Mouse (Mus musculus): ENCODE measurements at regions not wholly inside any gene's neighbourhood (a gene's known extent, or its start where the extent isn't known, plus 50 kb on each side); places are given as distances from the start of the nearest gene placed in this dataset.

DNA sequence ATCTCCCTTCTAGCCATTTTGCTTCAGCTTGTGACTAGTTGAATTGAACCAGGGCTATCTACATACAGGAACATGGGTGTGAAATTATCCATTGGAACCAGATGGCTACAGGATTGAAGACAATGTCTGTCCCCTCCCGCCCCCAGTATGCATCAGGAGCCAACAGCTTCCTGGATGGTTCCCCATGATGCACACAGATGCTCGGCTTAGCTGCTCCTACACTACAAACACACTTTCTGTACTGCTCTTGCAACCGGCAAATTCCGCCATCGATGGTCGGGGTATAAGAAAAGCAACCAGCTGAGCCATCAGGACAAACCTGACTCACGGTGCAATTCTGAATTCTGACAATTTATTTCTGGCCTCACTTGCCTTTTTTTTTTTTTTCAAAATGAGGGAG, 258.9 kb downstream of the Tle3 start:
- TF ChIP-seq GATA2 (IDR thresholded peaks at IDR 0.05; ENCODE audit: borderline replicate concordance, low read depth, low read length), result no peak
- H3K27me3 ChIP-seq (ENCODE audit: insufficient read depth, low read length), result peaks cover 3% of the 10 kb centered on the region
- ATAC-seq (ENCODE audit: extremely low read depth, insufficient number of reproducible peaks, low FRiP score, poor library complexity, severe bottlenecking) (no peak), DNase-seq (ENCODE audit: low spot score) (no peak)
- H3K4me1 ChIP-seq (ENCODE audit: insufficient read depth, low read depth, low read length), result no peaks in the 10 kb centered on the region
- H3K4me3 ChIP-seq (ENCODE audit: low read depth, low read length), result no peak overlapping the region
- no peaks in the 10 kb centered on the region for H3K9me3 ChIP-seq (replicated peaks)
- H3K36me3 ChIP-seq (replicated peaks), result no peaks in the 10 kb centered on the region

DNA sequence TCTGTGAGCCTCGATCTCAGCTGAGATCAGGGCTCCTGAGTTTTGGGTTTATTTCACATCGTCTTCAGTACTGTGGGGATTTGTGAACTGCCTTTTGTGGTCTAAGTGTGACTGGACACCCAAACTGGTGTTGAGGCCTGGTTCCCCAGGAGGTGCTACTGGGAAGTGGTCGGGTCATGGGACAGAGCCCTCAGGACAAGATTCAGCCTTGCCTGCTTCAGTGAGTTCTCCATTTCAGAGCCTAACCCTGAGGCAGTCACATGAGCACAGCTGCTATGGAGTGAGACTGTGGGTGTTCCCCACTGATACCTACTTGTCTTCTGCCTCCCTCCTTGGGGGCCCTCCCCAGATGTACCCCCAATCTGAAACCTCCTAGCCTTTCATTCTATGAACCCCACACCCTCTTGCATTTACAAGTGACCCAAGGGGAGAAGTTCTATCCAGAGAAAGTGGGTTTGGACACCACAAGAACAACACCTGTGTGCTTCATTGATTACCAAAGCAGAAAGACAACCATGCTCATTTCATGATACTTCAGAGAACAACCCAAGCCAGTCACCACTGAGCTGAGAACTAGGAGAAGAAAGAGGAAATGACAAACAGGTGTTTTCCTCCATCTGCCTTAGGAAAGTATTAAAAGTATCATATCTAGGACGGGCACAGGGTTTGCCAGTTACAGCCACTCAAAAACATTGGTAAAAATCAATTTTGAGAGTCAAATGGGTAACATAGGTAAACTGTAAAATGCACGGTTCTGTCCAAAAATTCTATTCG, 255.8 kb downstream of the Tle3 start:
- H3K9me3 ChIP-seq (replicated peaks), result no peaks in the 10 kb centered on the region
- TF ChIP-seq GATA2 (IDR thresholded peaks at IDR 0.05; ENCODE audit: borderline replicate concordance, low read depth, low read length), result no peak
- TF ChIP-seq GATA1 (IDR thresholded peaks at IDR 0.05; ENCODE audit: borderline replicate concordance, low read length), result no peak

DNA sequence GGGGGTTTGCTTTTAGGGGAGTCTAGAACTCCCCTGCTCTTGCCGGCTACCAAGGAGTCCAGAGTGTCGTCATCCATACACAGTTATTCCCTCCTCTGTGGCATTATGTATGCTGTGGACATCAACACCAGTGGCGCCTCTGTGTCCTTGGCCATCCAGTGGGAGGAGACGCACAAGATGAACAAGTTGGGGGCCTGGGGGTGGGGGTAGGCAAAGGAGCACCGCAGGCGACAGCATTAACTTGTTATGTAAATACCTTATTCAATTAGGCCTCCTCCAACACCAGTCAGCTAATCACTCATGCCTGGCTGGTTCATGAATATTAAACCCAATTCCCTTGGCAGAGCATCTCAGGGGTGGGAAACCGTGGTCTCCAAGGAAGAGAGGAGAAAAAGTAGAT, 250.8 kb downstream of the Tle3 start:
- H3K27me3 ChIP-seq (ENCODE audit: insufficient read depth, low read length), result peaks cover 9% of the 10 kb centered on the region
- no peak for TF ChIP-seq POLR2AphosphoS5 (IDR thresholded peaks at IDR 0.05; ENCODE audit: insufficient replicate concordance, low read depth, low read length)
- TF ChIP-seq GATA1 (IDR thresholded peaks at IDR 0.05; ENCODE audit: borderline replicate concordance, low read length), result no peak
- TF ChIP-seq TAL1 (conservative IDR thresholded peaks at IDR 0.05; ENCODE audit: low read depth, low read length), result no peak
- no peak for TF ChIP-seq GATA2 (IDR thresholded peaks at IDR 0.05; ENCODE audit: borderline replicate concordance, low read depth, low read length)
- no peak for TF ChIP-seq CTCF (IDR thresholded peaks at IDR 0.05; ENCODE audit: low read depth, low read length)

More for the DNA sequence above, 255.8 kb downstream of the Tle3 start:
- Histone ChIP-seq H3K36me3 (replicated peaks) (no peaks in the 10 kb centered on the region), H3K4me1 (ENCODE audit: insufficient read depth, low read depth, low read length) (no peaks in the 10 kb centered on the region), H3K27me3 (ENCODE audit: insufficient read depth, low read length) (peaks cover 3% of the 10 kb centered on the region), H3K4me3 (ENCODE audit: low read depth, low read length) (no peak overlapping the region)
- DNase-seq (ENCODE audit: low spot score) (no peak), ATAC-seq (ENCODE audit: extremely low read depth, insufficient number of reproducible peaks, low FRiP score, poor library complexity, severe bottlenecking) (no peak)

DNA sequence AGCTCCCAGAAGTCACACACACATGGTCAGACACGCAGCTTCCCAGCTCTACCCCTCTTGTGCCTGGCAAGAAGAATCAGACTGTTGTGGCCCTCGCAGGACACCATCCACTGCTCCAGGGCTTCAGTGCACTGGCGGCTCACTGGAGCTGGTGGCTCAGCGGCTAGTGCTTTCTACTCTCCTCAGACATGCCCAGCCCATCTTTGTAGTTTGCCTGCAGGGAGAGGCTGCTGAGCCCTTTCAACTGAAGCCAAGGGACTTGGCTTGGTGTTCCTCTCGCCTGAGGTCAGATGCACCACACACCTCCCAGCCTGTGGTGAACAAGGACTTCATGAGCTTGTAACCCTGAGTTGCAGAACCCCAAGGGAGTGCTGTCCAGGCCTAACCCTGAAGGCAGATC, 249.8 kb downstream of the Tle3 start:
- TF ChIP-seq TAL1 (conservative IDR thresholded peaks at IDR 0.05; ENCODE audit: low read depth, low read length), result no peak
- TF ChIP-seq POLR2AphosphoS5 (IDR thresholded peaks at IDR 0.05; ENCODE audit: insufficient replicate concordance, low read depth, low read length), result no peak
- TF ChIP-seq GATA1 (IDR thresholded peaks at IDR 0.05; ENCODE audit: borderline replicate concordance, low read length), result no peak
- TF ChIP-seq CTCF (IDR thresholded peaks at IDR 0.05; ENCODE audit: low read depth, low read length), result no peak
- TF ChIP-seq GATA2 (IDR thresholded peaks at IDR 0.05; ENCODE audit: borderline replicate concordance, low read depth, low read length), result no peak

More for the DNA sequence above, 250.8 kb downstream of the Tle3 start:
- H3K9me3 ChIP-seq (replicated peaks), result no peaks in the 10 kb centered on the region
- no peaks in the 10 kb centered on the region for H3K36me3 ChIP-seq (replicated peaks)
- H3K4me3 ChIP-seq (ENCODE audit: low read depth, low read length), result no peak overlapping the region
- no peaks in the 10 kb centered on the region for H3K4me1 ChIP-seq (ENCODE audit: insufficient read depth, low read depth, low read length)
- no peak for ATAC-seq (ENCODE audit: extremely low read depth, insufficient number of reproducible peaks, low FRiP score, poor library complexity, severe bottlenecking)
- no peak for DNase-seq (ENCODE audit: low spot score)

DNA sequence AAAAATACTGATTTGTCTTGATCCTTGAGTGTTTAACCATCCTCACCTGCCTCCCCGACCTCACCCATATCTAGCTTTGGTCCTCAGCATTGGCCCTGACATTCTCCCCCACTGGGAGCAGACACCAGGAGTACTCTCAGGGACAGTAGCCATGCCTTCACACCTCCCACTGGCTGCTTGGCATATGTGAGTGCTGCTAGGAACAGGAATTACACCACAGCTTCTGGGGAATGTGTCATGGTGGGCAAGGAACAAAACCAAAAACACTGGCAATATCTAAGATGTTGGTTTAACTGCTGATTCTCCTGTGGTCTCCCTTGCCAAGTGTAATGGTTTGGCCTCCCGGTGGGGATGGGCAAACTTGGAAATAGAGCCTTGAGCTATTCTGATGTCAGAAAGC, 248.6 kb downstream of the Tle3 start:
- no peak for TF ChIP-seq GATA1 (IDR thresholded peaks at IDR 0.05; ENCODE audit: borderline replicate concordance, low read length)
- no peak for DNase-seq (ENCODE audit: low spot score)
- Histone ChIP-seq H3K4me1 (ENCODE audit: insufficient read depth, low read depth, low read length) (no peaks in the 10 kb centered on the region), H3K27me3 (ENCODE audit: insufficient read depth, low read length) (peaks cover 11% of the 10 kb centered on the region), H3K36me3 (replicated peaks) (no peaks in the 10 kb centered on the region), H3K4me3 (ENCODE audit: low read depth, low read length) (no peak overlapping the region), H3K9me3 (replicated peaks) (no peaks in the 10 kb centered on the region)
- ATAC-seq (ENCODE audit: extremely low read depth, insufficient number of reproducible peaks, low FRiP score, poor library complexity, severe bottlenecking), result no peak

More for the DNA sequence above, 249.8 kb downstream of the Tle3 start:
- Histone ChIP-seq H3K9me3 (replicated peaks) (no peaks in the 10 kb centered on the region), H3K4me3 (ENCODE audit: low read depth, low read length) (no peak overlapping the region), H3K4me1 (ENCODE audit: insufficient read depth, low read depth, low read length) (no peaks in the 10 kb centered on the region), H3K36me3 (replicated peaks) (no peaks in the 10 kb centered on the region), H3K27me3 (ENCODE audit: insufficient read depth, low read length) (peaks cover 11% of the 10 kb centered on the region)
- ATAC-seq (ENCODE audit: extremely low read depth, insufficient number of reproducible peaks, low FRiP score, poor library complexity, severe bottlenecking), result no peak
- no peak for DNase-seq (ENCODE audit: low spot score)

DNA sequence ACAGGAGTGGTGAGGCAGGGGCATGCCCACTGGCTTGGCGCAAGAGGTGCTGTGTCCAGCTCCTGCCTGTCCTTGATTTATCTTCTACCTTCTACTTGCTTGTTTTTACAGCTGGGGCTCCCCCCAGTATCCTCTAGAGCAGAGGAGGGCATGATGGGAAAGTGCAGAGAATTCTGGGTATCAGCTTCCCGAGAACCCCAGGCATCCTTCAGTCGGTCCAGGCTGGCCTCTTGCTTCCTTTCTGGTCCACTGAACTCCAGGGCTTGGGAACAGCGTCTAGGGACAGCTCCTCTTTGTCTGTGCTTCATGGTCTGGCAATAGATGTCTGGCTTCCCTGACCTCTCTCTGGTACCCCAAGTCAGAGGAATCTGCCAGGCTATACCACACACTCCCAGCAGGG, 247.9 kb downstream of the Tle3 start:
- ATAC-seq (ENCODE audit: extremely low read depth, insufficient number of reproducible peaks, low FRiP score, poor library complexity, severe bottlenecking) (no peak), DNase-seq (ENCODE audit: low spot score) (no peak)
- TF ChIP-seq GATA2 (IDR thresholded peaks at IDR 0.05; ENCODE audit: borderline replicate concordance, low read depth, low read length) (no peak), POLR2AphosphoS5 (IDR thresholded peaks at IDR 0.05; ENCODE audit: insufficient replicate concordance, low read depth, low read length) (no peak), CTCF (IDR thresholded peaks at IDR 0.05; ENCODE audit: low read depth, low read length) (no peak), GATA1 (IDR thresholded peaks at IDR 0.05; ENCODE audit: borderline replicate concordance, low read length) (no peak), TAL1 (conservative IDR thresholded peaks at IDR 0.05; ENCODE audit: low read depth, low read length) (no peak)
- Histone ChIP-seq H3K4me1 (ENCODE audit: insufficient read depth, low read depth, low read length) (no peaks in the 10 kb centered on the region), H3K27me3 (ENCODE audit: insufficient read depth, low read length) (peaks cover 15% of the 10 kb centered on the region), H3K4me3 (ENCODE audit: low read depth, low read length) (no peak overlapping the region), H3K36me3 (replicated peaks) (no peaks in the 10 kb centered on the region), H3K9me3 (replicated peaks) (no peaks in the 10 kb centered on the region)

All from G1E (cell line).